8 mouse cellular contexts compared by ENCODE assay signal in the genomic region with DNA sequence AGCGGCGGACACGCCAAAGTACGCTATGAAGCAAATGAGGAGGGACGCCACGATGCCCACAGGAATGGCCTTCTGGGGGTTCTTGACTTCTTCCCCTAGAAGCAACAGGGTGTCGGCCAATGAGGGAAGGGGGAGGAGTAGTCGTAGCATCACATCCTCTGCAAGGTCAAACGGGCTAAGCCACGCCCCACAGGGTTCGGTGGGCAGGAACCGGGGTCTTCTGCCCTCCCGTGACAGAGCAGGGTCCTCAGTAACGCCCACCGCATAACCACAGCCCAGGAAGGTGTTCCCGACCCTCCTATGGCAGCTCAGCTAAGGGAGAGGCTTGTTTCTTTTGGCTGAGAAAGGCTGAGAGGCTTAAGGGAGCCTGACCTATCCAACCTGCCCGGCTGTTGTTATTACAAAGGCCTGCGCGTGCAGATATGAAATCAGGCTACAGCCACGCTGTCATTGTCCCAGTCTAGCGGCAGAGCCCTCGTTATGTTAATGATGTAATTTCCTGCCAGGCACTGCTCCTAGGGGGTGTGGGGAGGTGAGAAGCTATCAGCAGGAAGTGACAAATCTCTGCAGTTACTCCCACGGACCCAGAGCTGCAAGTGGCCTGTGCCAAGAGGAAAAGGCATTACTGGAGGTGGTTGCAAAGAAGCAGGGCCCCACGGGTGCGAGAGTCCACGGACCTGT. TPM values are rescaled to one million over a fixed set of nuclear protein-coding genes. Genes with fewer than 3 reads are reported as not detected.
DNase-seq lines count a peak whose midpoint lies in the region; ATAC-seq lines count a peak whose summit lies in the region.

No protein-coding gene starts in this region.

- 45% methylated on average over 26 of the region's 26 CpGs for WGBS in forebrain, embryonic 15.5 days
- WGBS in hindbrain, embryonic 16.5 days = 40% methylated on average over 26 of the region's 26 CpGs
- WGBS in limb, embryonic 10.5 days = 32% methylated on average over 26 of the region's 26 CpGs
- WGBS in midbrain, embryonic 10.5 days = 37% methylated on average over 26 of the region's 26 CpGs

- H3K9me3 ChIP-seq in forebrain, embryonic 15.5 days = no peaks in the 10 kb centered on the region
- H3K9me3 ChIP-seq in hindbrain, embryonic 16.5 days (ENCODE audit: control insufficient read depth, low read length) = no peaks in the 10 kb centered on the region
- H3K9me3 ChIP-seq in limb, embryonic 10.5 days (replicated peaks) = no peaks in the 10 kb centered on the region
- H3K9me3 ChIP-seq in midbrain, embryonic 10.5 days (replicated peaks) = no peaks in the 10 kb centered on the region

- H3K27me3 ChIP-seq in forebrain, embryonic 15.5 days = no peaks in the 10 kb centered on the region
- H3K27me3 ChIP-seq in hindbrain, embryonic 16.5 days (replicated peaks; ENCODE audit: control insufficient read depth, insufficient read depth, low read length) = no peaks in the 10 kb centered on the region
- no peaks in the 10 kb centered on the region for H3K27me3 ChIP-seq in limb, embryonic 10.5 days (ENCODE audit: low read depth, poor library complexity, severe bottlenecking)
- no peaks in the 10 kb centered on the region for H3K27me3 ChIP-seq in midbrain, embryonic 10.5 days (ENCODE audit: low read depth, poor library complexity, severe bottlenecking)

- H3K4me2 ChIP-seq in forebrain, embryonic 15.5 days (replicated peaks) = peak overlapping the region; percentile 34
- H3K4me2 ChIP-seq in hindbrain, embryonic 16.5 days (ENCODE audit: low read length) = peak overlapping the region; percentile 38

- peaks cover 9% of the 10 kb centered on the region for H3K4me1 ChIP-seq in forebrain, embryonic 15.5 days
- H3K4me1 ChIP-seq in hindbrain, embryonic 16.5 days (ENCODE audit: control insufficient read depth, insufficient read depth, low read depth, low read length) = peaks cover 4% of the 10 kb centered on the region
- H3K4me1 ChIP-seq in limb, embryonic 10.5 days = peaks cover 18% of the 10 kb centered on the region
- peaks cover 10% of the 10 kb centered on the region for H3K4me1 ChIP-seq in midbrain, embryonic 10.5 days

- H3K4me3 ChIP-seq in forebrain, embryonic 15.5 days = peak overlapping the region; percentile 17; the same call in 1 of the 2 replicates
- peak overlapping the region; percentile 1 for H3K4me3 ChIP-seq in hindbrain, embryonic 16.5 days (ENCODE audit: low read length)
- H3K4me3 ChIP-seq in limb, embryonic 10.5 days = peak overlapping the region; percentile 42
- H3K4me3 ChIP-seq in midbrain, embryonic 10.5 days = peak overlapping the region; percentile 31

- peak; percentile 31 for DNase-seq in thymus, postnatal 0 days (ENCODE audit: low spot score)
- no peak for DNase-seq in thymus, postnatal 4 days
- peak; percentile 61 for DNase-seq in limb, embryonic 10.5 days (ENCODE audit: low spot score)
- no peak for DNase-seq in midbrain, embryonic 10.5 days (ENCODE audit: low spot score)
- peak; percentile 36 for DNase-seq in yolk sac, embryonic 10.5 days (ENCODE audit: low spot score)
- no peak for DNase-seq in urinary bladder, adult 18-20 months (ENCODE audit: low spot score in 2 of 2)

- ATAC-seq in forebrain, embryonic 15.5 days (replicated peaks) = peak; percentile 75
- ATAC-seq in hindbrain, embryonic 16.5 days = peak; percentile 79

- H3K36me3 ChIP-seq in forebrain, embryonic 15.5 days = peaks cover 3% of the 10 kb centered on the region; the same call in 1 of the 2 replicates
- H3K36me3 ChIP-seq in hindbrain, embryonic 16.5 days (ENCODE audit: control insufficient read depth, insufficient read depth, low read length) = 0 out of 2 replicates have a peak, but pooled peaks cover 2% of the 10 kb centered on the region
- H3K36me3 ChIP-seq in limb, embryonic 10.5 days = peaks cover 7% of the 10 kb centered on the region
- H3K36me3 ChIP-seq in midbrain, embryonic 10.5 days = peaks cover 32% of the 10 kb centered on the region

- H3K9ac ChIP-seq in forebrain, embryonic 15.5 days (replicated peaks) = no peak overlapping the region; the same call in 1 of the 2 replicates
- peak overlapping the region; percentile 34 for H3K9ac ChIP-seq in hindbrain, embryonic 16.5 days (ENCODE audit: low read depth, low read length)

- no peak overlapping the region for H3K27ac ChIP-seq in forebrain, embryonic 15.5 days (replicated peaks)
- peak overlapping the region; percentile 42; the same call in 1 of the 2 replicates for H3K27ac ChIP-seq in hindbrain, embryonic 16.5 days (ENCODE audit: low read depth, low read length)
- peak overlapping the region; percentile 69 for H3K27ac ChIP-seq in limb, embryonic 10.5 days
- peak overlapping the region; percentile 58 for H3K27ac ChIP-seq in midbrain, embryonic 10.5 days (replicated peaks)

RNA-seq across cellular contexts. Expression of gene Slc7a1, which starts 57.5 kb away (rescaled TPM):
- 15.5 and 16.5 TPM in 2 replicates for polyA plus RNA-seq in thymus, postnatal 0 days (2015; fragmentation: Nextera tagmentation; extraction: Ambion mirVana)
- polyA plus RNA-seq in forebrain, embryonic 15.5 days (2015; fragmentation: Nextera tagmentation; extraction: Ambion mirVana) = 32.4 and 37.5 TPM in 2 replicates
- 39.0 and 48.5 TPM in 2 replicates for polyA plus RNA-seq in hindbrain, embryonic 16.5 days (2015; fragmentation: Nextera tagmentation; extraction: Ambion mirVana)
- polyA plus RNA-seq in limb, embryonic 10.5 days (2016; fragmentation: Nextera tagmentation; extraction: Ambion mirVana) = 13.2 and 17.8 TPM in 2 replicates
- 12.8 and 15.1 TPM in 2 replicates for polyA plus RNA-seq in midbrain, embryonic 10.5 days (2016; fragmentation: Nextera tagmentation; extraction: Ambion mirVana)

Comparison
In these comparisons a context has a peak if more than half of its experiments do, and no peak if none do; other contexts are left out.
1. DNase-seq: peak in thymus, postnatal 0 days (single experiment), limb, embryonic 10.5 days (single experiment) and yolk sac, embryonic 10.5 days (single experiment); none in thymus, postnatal 4 days (single experiment), midbrain, embryonic 10.5 days (single experiment) and urinary bladder, adult 18-20 months (0 of 2).
2. Peak in every context shown above with its lines, with median percentiles within 50 percentile points of each other: H3K4me3 ChIP-seq.